Mouse (Mus musculus) stomach, embryonic 16.5 days (tissue): ENCODE results near the gene Duox1. TPM values are rescaled to one million over a fixed set of nuclear protein-coding genes. Genes with fewer than 3 reads are reported as not detected.

ENCODE experiments used
- ATAC-seq: fragments of 200-750 bp; cut with Nextera tagmentation; 2 replicates; pipeline ENCODE4 v1.8.0; 2017; ENCODE audit warnings: moderate number of reproducible peaks, moderate TSS enrichment; ENCODE audit not compliant: insufficient read depth, low FRiP score
- H3K27ac ChIP-seq: fragments of 300-500 bp; sonication (generic); 2 replicates; pipeline ENCODE4 v1.5.1; 2014; ENCODE audit warnings: low read length
- H3K27me3 ChIP-seq: fragments of 300-500 bp; sonication (generic); 2 replicates; pipeline ENCODE4 v1.6.1; 2014; ENCODE audit warnings: low read length, control low read depth, mixed read lengths; ENCODE audit not compliant: control insufficient read depth, insufficient read depth
- H3K36me3 ChIP-seq: fragments of 300-500 bp; sonication (generic); 2 replicates; pipeline ENCODE4 v1.6.1; 2014; ENCODE audit warnings: low read length; ENCODE audit not compliant: control insufficient read depth, insufficient read depth
- H3K4me1 ChIP-seq: fragments of 300-500 bp; sonication (generic); 2 replicates; pipeline ENCODE4 v1.6.1; 2014; ENCODE audit warnings: low read length, control low read depth, mixed read lengths; ENCODE audit not compliant: control insufficient read depth, insufficient read depth
- H3K4me2 ChIP-seq: fragments of 300-500 bp; sonication (generic); 2 replicates; pipeline ENCODE4 v1.6.1; 2014; ENCODE audit warnings: low read depth, low read length, mixed read lengths
- H3K4me3 ChIP-seq: fragments of 300-500 bp; sonication (generic); replicated peaks from 2 replicates; pipeline ENCODE4 v1.5.1; 2014; ENCODE audit warnings: mild to moderate bottlenecking, low read length
- H3K9ac ChIP-seq: fragments of 300-500 bp; sonication (generic); 2 replicates; pipeline ENCODE4 v1.6.1; 2014; ENCODE audit warnings: low read length
- H3K9me3 ChIP-seq: fragments of 300-500 bp; sonication (generic); replicated peaks from 2 replicates; pipeline ENCODE4 v1.6.1; 2016; ENCODE audit warnings: low read length, control low read depth; ENCODE audit not compliant: control insufficient read depth
- WGBS: fragments of 180-500 bp; shearing (Covaris S2); extraction: QIAGEN DNeasy Blood & Tissue Kit; methylation state at CpG from one replicate; pipeline ENCODE4 v1.1.7; 2014; 5-methylcytosine and 5-hydroxymethylcytosine counted together
- polyA plus RNA-seq: library from polyadenylated mRNA; unstranded; fragments of >200 nt; fragmentation: Nextera tagmentation; extraction: Ambion mirVana; gene quantifications from 2 replicates; pipeline ENCODE4 v1.2.1, GENCODE M21; 2015

The Duox1 gene
- polyA plus RNA-seq = 2.7 and 4.3 TPM in 2 replicates

GRCm38 (mm10) chr2:122315372-122315771, at the start of gene Duox1:
Duox1 (plus strand) TSS chr2:122315672.
- Histone ChIP-seq H3K9me3 (no peaks in the 10 kb centered on the region), H3K36me3 (no peaks in the 10 kb centered on the region), H3K27ac (no peak within 1 kb of the TSS), H3K27me3 (peaks cover 25% of the 10 kb centered on the region), H3K4me2 (0 out of 2 replicates have a peak within 1 kb of the TSS, but pooled peaks have one; percentile 48), H3K4me1 (no peaks in the 10 kb centered on the region; the same call in 1 of the 2 replicates), H3K9ac (no peak within 1 kb of the TSS), H3K4me3 (no peak within 1 kb of the TSS)
- no peak for ATAC-seq
- WGBS = 86% methylated on average over 7 of the region's 7 CpGs

GRCm38 (mm10) chr2:122266407-122267193, 48.9 kb upstream of the Duox1 start:
- Histone ChIP-seq H3K27me3 (no peaks in the 10 kb centered on the region), H3K36me3 (no peaks in the 10 kb centered on the region), H3K27ac (peak overlapping the region; percentile 81), H3K4me1 (no peaks in the 10 kb centered on the region), H3K4me2 (no peak overlapping the region), H3K4me3 (no peak overlapping the region), H3K9me3 (no peaks in the 10 kb centered on the region), H3K9ac (no peak overlapping the region)
- 73% methylated on average over 7 of the region's 7 CpGs for WGBS
- ATAC-seq = peak; percentile 85

GRCm38 (mm10) chr2:122278769-122279168, 36.7 kb upstream of the Duox1 start:
- no peaks in the 10 kb centered on the region for H3K4me1 ChIP-seq
- no peak overlapping the region for H3K27ac ChIP-seq
- no peak overlapping the region for H3K9ac ChIP-seq
- H3K4me3 ChIP-seq = no peak overlapping the region
- no peaks in the 10 kb centered on the region for H3K36me3 ChIP-seq
- ATAC-seq = no peak
- no peaks in the 10 kb centered on the region for H3K9me3 ChIP-seq
- H3K27me3 ChIP-seq = no peaks in the 10 kb centered on the region
- 64% methylated on average over 3 of the region's 3 CpGs for WGBS
- no peak overlapping the region for H3K4me2 ChIP-seq

- WGBS = 58% methylated on average over 9 of the region's 9 CpGs
- Histone ChIP-seq H3K36me3 (no peaks in the 10 kb centered on the region), H3K9me3 (no peaks in the 10 kb centered on the region), H3K4me2 (no peak overlapping the region), H3K27ac (no peak overlapping the region), H3K27me3 (no peaks in the 10 kb centered on the region), H3K4me3 (no peak overlapping the region), H3K4me1 (no peaks in the 10 kb centered on the region), H3K9ac (no peak overlapping the region)
- no peak for ATAC-seq
Observed at GRCm38 (mm10) chr2:122284091-122284490, 31.4 kb upstream of the Duox1 start.

- H3K27me3 ChIP-seq = no peaks in the 10 kb centered on the region
- no peak overlapping the region for H3K4me2 ChIP-seq
- 48% methylated on average over 7 of the region's 7 CpGs for WGBS
- H3K36me3 ChIP-seq = no peaks in the 10 kb centered on the region
- no peak; the same call in 1 of the 2 replicates for ATAC-seq
- H3K4me3 ChIP-seq = no peak overlapping the region
- no peak overlapping the region for H3K27ac ChIP-seq
- no peaks in the 10 kb centered on the region for H3K4me1 ChIP-seq
- no peak overlapping the region for H3K9ac ChIP-seq
- H3K9me3 ChIP-seq = no peaks in the 10 kb centered on the region
Observed at GRCm38 (mm10) chr2:122286137-122286536, 29.3 kb upstream of the Duox1 start.

- Histone ChIP-seq H3K9me3 (no peaks in the 10 kb centered on the region), H3K36me3 (no peaks in the 10 kb centered on the region), H3K27ac (no peak overlapping the region), H3K27me3 (peaks cover 49% of the 10 kb centered on the region), H3K4me2 (no peak overlapping the region), H3K4me1 (0 out of 2 replicates have a peak, but pooled peaks cover 3% of the 10 kb centered on the region), H3K4me3 (no peak overlapping the region), H3K9ac (no peak overlapping the region)
- WGBS = 7% methylated on average over 7 of the region's 7 CpGs
- ATAC-seq = no peak
Observed at GRCm38 (mm10) chr2:122294916-122295315, 20.6 kb upstream of the Duox1 start.

GRCm38 (mm10) chr2:122297271-122298095, 18.0 kb upstream of the Duox1 start:
- Histone ChIP-seq H3K27me3 (peaks cover 75% of the 10 kb centered on the region), H3K4me3 (peak overlapping the region; percentile 41; the same call in 1 of the 2 replicates), H3K27ac (no peak overlapping the region), H3K9ac (no peak overlapping the region), H3K9me3 (no peaks in the 10 kb centered on the region), H3K4me2 (0 out of 2 replicates have a peak overlapping the region, but pooled peaks have one; percentile 5), H3K36me3 (no peaks in the 10 kb centered on the region), H3K4me1 (peaks cover 12% of the 10 kb centered on the region)
- no peak for ATAC-seq
- 1% methylated on average over 34 of the region's 35 CpGs for WGBS

GRCm38 (mm10) chr2:122298096-122298499, 17.4 kb upstream of the Duox1 start, which contains the start of gene Duox2:
Duox2 (minus strand) TSS chr2:122298449.
- Histone ChIP-seq H3K27ac (no peak within 1 kb of the TSS), H3K4me3 (peak within 1 kb of the TSS; percentile 41), H3K4me2 (peak within 1 kb of the TSS; percentile 64), H3K9ac (no peak within 1 kb of the TSS), H3K27me3 (peaks cover 76% of the 10 kb centered on the region), H3K4me1 (peaks cover 12% of the 10 kb centered on the region), H3K9me3 (no peaks in the 10 kb centered on the region), H3K36me3 (no peaks in the 10 kb centered on the region)
- ATAC-seq = no peak
- 4% methylated on average over 13 of the region's 13 CpGs for WGBS
